Mouse (Mus musculus) CH12.LX (cell line): ENCODE data around the gene Mrpl52.

ENCODE experiments used
- CTCF ChIP-seq, 2 experiments: IDR thresholded peaks in 1 of 2; conservative IDR thresholded peaks in 1 of 2; 2 replicates each; pipeline ENCODE4 v1.5.1; 2011 to 2012; ENCODE audit warnings: low read depth in 2 of 2, low read length in 2 of 2, improper control_type of control experiment in 1 of 2, inconsistent platforms in 1 of 2, mild to moderate bottlenecking in 1 of 2, moderate library complexity in 1 of 2
- EP300 ChIP-seq: IDR thresholded peaks from 2 replicates; pipeline ENCODE4 v1.6.1; 2011; ENCODE audit warnings: low read length, improper control_type of control experiment
- ETS1 ChIP-seq: conservative IDR thresholded peaks from 2 replicates; pipeline ENCODE4 v1.6.1; 2012; ENCODE audit warnings: low read depth, mild to moderate bottlenecking, inconsistent platforms, low read length, improper control_type of control experiment, moderate library complexity
- MAFK ChIP-seq: IDR thresholded peaks from 2 replicates; pipeline ENCODE4 v1.6.1; 2011; ENCODE audit warnings: low read length, improper control_type of control experiment; ENCODE audit not compliant: insufficient replicate concordance
- MAX ChIP-seq: IDR thresholded peaks from 2 replicates; pipeline ENCODE4 v1.6.1; 2011; ENCODE audit warnings: low read length, improper control_type of control experiment
- MAZ ChIP-seq: IDR thresholded peaks from 2 replicates; pipeline ENCODE4 v1.6.1; 2012; ENCODE audit warnings: low read depth, mild to moderate bottlenecking, inconsistent platforms, low read length, improper control_type of control experiment, moderate library complexity
- MXI1 ChIP-seq: IDR thresholded peaks from 2 replicates; pipeline ENCODE4 v1.6.1; 2011; ENCODE audit warnings: mild to moderate bottlenecking, low read depth, low read length, improper control_type of control experiment
- PAX5 ChIP-seq: IDR thresholded peaks from 2 replicates; pipeline ENCODE4 v1.6.1; 2012; ENCODE audit warnings: low read length, inconsistent platforms, mixed read lengths
- POLR2A ChIP-seq: IDR thresholded peaks from 2 replicates; pipeline ENCODE4 v1.6.1; 2011; ENCODE audit warnings: low read depth, mild to moderate bottlenecking, improper control_type of control experiment, low read length
- POLR2AphosphoS2 ChIP-seq: IDR thresholded peaks from 2 replicates; pipeline ENCODE4 v1.6.1; 2011; ENCODE audit warnings: low read depth, low read length, improper control_type of control experiment
- TCF12 ChIP-seq: IDR thresholded peaks from 2 replicates; pipeline ENCODE4 v1.6.1; 2014; ENCODE audit warnings: low read depth, mild to moderate bottlenecking, inconsistent platforms, low read length, improper control_type of control experiment
- UBTF ChIP-seq: IDR thresholded peaks from 2 replicates; pipeline ENCODE4 v1.6.1; 2012; ENCODE audit warnings: low read depth, mild to moderate bottlenecking, inconsistent platforms, low read length, improper control_type of control experiment, moderate library complexity
- USF1 ChIP-seq: IDR thresholded peaks from 2 replicates; pipeline ENCODE4 v1.6.1; 2014; ENCODE audit warnings: low read depth, mild to moderate bottlenecking, inconsistent platforms, low read length, improper control_type of control experiment

GRCm38 (mm10) chr14:54439155-54439554, 12.4 kb downstream of the Mrpl52 start:
- TF ChIP-seq MAX: no peak
- no peak for TF ChIP-seq MAFK
- no peak for TF ChIP-seq CTCF (conservative IDR thresholded peaks at IDR 0.05 in 1 of 2, IDR thresholded peaks at IDR 0.05 in 1 of 2; ENCODE audit: low read depth in 2 of 2, low read length in 2 of 2)
- no peak for TF ChIP-seq MXI1
- TF ChIP-seq POLR2AphosphoS2: no peak
- TF ChIP-seq POLR2A: no peak
- TF ChIP-seq EP300: no peak
- TF ChIP-seq UBTF: no peak
- TF ChIP-seq MAZ: no peak
- no peak for TF ChIP-seq ETS1
- no peak for TF ChIP-seq PAX5
- TF ChIP-seq TCF12: no peak
- no peak for TF ChIP-seq USF1
